Mouse (Mus musculus): ENCODE data around the gene Grk3.

- no peak for TF ChIP-seq CHD2 (IDR thresholded peaks at IDR 0.05; ENCODE audit: low read depth, low read length)
- TF ChIP-seq ZNF384 (IDR thresholded peaks at IDR 0.05; ENCODE audit: low read depth, low read length): no peak
Measured at GRCm38 (mm10) chr5:112868620-112869019, 147.0 kb downstream of the Grk3 start.
